Mouse (Mus musculus): ENCODE measurements around the gene Olfr813. TPM values are rescaled to one million over a fixed set of nuclear protein-coding genes. Genes with fewer than 3 reads are reported as not detected.
"Not testable (repeated sequence)": the region's sequence is repeated elsewhere in the genome, so short reads cannot be mapped to it uniquely, and the experiment has no call there.

Gene Olfr813
- not detected in 2 replicates for polyA plus RNA-seq (2016; fragmentation: Nextera tagmentation; extraction: Ambion mirVana)

- Histone ChIP-seq H3K36me3 (replicated peaks) (no peaks in the 10 kb centered on the region), H3K27me3 (no peaks in the 10 kb centered on the region), H3K9ac (no peak within 1 kb of the TSS), H3K27ac (no peak within 1 kb of the TSS), H3K4me2 (no peak within 1 kb of the TSS), H3K4me3 (replicated peaks) (no peak within 1 kb of the TSS), H3K9me3 (no peaks in the 10 kb centered on the region), H3K4me1 (no peaks in the 10 kb centered on the region)
- no peak for ATAC-seq (ENCODE audit: low FRiP score)
Measured at GRCm38 (mm10) chr10:129855067-129855466, at the start of gene Olfr813. Gene Olfr813 (plus strand): TSS chr10:129855367.

GRCm38 (mm10) chr10:129845994-129846393, 9.2 kb upstream of the Olfr813 start, which contains the start of gene Olfr812:
Gene Olfr812 (minus strand): TSS chr10:129846094.
- Histone ChIP-seq H3K9ac (no peak within 1 kb of the TSS), H3K4me1 (no peaks in the 10 kb centered on the region), H3K9me3 (no peaks in the 10 kb centered on the region), H3K36me3 (replicated peaks) (no peaks in the 10 kb centered on the region), H3K27me3 (no peaks in the 10 kb centered on the region), H3K4me3 (replicated peaks) (no peak within 1 kb of the TSS), H3K4me2 (no peak within 1 kb of the TSS), H3K27ac (no peak within 1 kb of the TSS)
- WGBS: 80% methylated on average over 1 of the region's 1 CpGs
- ATAC-seq (ENCODE audit: low FRiP score): no peak

- Histone ChIP-seq H3K4me2 (no peak overlapping the region), H3K4me1 (no peaks in the 10 kb centered on the region), H3K27ac (no peak overlapping the region), H3K9me3 (no peaks in the 10 kb centered on the region), H3K27me3 (no peaks in the 10 kb centered on the region), H3K36me3 (replicated peaks) (no peaks in the 10 kb centered on the region), H3K9ac (no peak overlapping the region), H3K4me3 (replicated peaks) (no peak overlapping the region)
- WGBS: 28% methylated on average over 1 of the region's 1 CpGs
- 0 out of 2 replicates have a peak, but pooled peaks have one; percentile 41 for ATAC-seq (ENCODE audit: low FRiP score)
Measured at GRCm38 (mm10) chr10:129847343-129847742, 7.8 kb upstream of the Olfr813 start.

GRCm38 (mm10) chr10:129879751-129880150, 24.6 kb downstream of the Olfr813 start, which contains the start of gene Olfr814:
Gene Olfr814 (minus strand): TSS chr10:129879851.
- not testable (repeated sequence) for H3K9ac ChIP-seq; H3K4me3 ChIP-seq (replicated peaks); H3K27me3 ChIP-seq; H3K9me3 ChIP-seq; H3K4me1 ChIP-seq; H3K27ac ChIP-seq; H3K36me3 ChIP-seq (replicated peaks); H3K4me2 ChIP-seq; ATAC-seq (ENCODE audit: low FRiP score)
- 70% methylated on average over 1 of the region's 1 CpGs for WGBS

- H3K4me1 ChIP-seq: not testable (repeated sequence)
Measured at GRCm38 (mm10) chr10:129885496-129885895, 30.3 kb downstream of the Olfr813 start.

GRCm38 (mm10) chr10:129885934-129886333, 30.8 kb downstream of the Olfr813 start:
- H3K4me3 ChIP-seq (replicated peaks): no peak overlapping the region
- H3K4me2 ChIP-seq: no peak overlapping the region
- no peaks in the 10 kb centered on the region for H3K9me3 ChIP-seq
- no peaks in the 10 kb centered on the region for H3K4me1 ChIP-seq
- ATAC-seq (ENCODE audit: low FRiP score): no peak
- 90% methylated on average over 7 of the region's 7 CpGs for WGBS
- no peaks in the 10 kb centered on the region for H3K27me3 ChIP-seq
- H3K9ac ChIP-seq: no peak overlapping the region
- no peak overlapping the region for H3K27ac ChIP-seq
- no peaks in the 10 kb centered on the region for H3K36me3 ChIP-seq (replicated peaks)

More at GRCm38 (mm10) chr10:129885496-129885895, 30.3 kb downstream of the Olfr813 start:
- H3K9ac ChIP-seq; ATAC-seq (ENCODE audit: low FRiP score); H3K4me2 ChIP-seq; H3K27ac ChIP-seq; H3K4me3 ChIP-seq (replicated peaks); H3K9me3 ChIP-seq; H3K36me3 ChIP-seq (replicated peaks); H3K27me3 ChIP-seq: not testable (repeated sequence)
- 82% methylated on average over 6 of the region's 6 CpGs for WGBS

- WGBS: 61% methylated on average over 1 of the region's 1 CpGs
- H3K27ac ChIP-seq: not testable (repeated sequence)
Measured at GRCm38 (mm10) chr10:129905767-129906166, 50.6 kb downstream of the Olfr813 start, which contains the start of gene Olfr815. Gene Olfr815 (minus strand): TSS chr10:129905867.

More at GRCm38 (mm10) chr10:129905767-129906166, 50.6 kb downstream of the Olfr813 start, which contains the start of gene Olfr815:
- H3K4me1 ChIP-seq; H3K36me3 ChIP-seq (replicated peaks); H3K4me3 ChIP-seq (replicated peaks); H3K4me2 ChIP-seq; H3K9ac ChIP-seq; H3K27me3 ChIP-seq; ATAC-seq (ENCODE audit: low FRiP score); H3K9me3 ChIP-seq: not testable (repeated sequence)

Other genes with a start within 250 kb of the Olfr813 start
- not detected in 2 replicates for gene Olfr796, start 242.8 kb upstream of the Olfr813 start, polyA plus RNA-seq (2016; fragmentation: Nextera tagmentation; extraction: Ambion mirVana)
- gene Olfr798, start 227.4 kb upstream of the Olfr813 start, polyA plus RNA-seq (2016; fragmentation: Nextera tagmentation; extraction: Ambion mirVana): not detected in 2 replicates
- not detected in 2 replicates for gene Olfr799, start 217.9 kb upstream of the Olfr813 start, polyA plus RNA-seq (2016; fragmentation: Nextera tagmentation; extraction: Ambion mirVana)
- not detected in 2 replicates for gene Olfr800, start 197.7 kb upstream of the Olfr813 start, polyA plus RNA-seq (2016; fragmentation: Nextera tagmentation; extraction: Ambion mirVana)
- gene Olfr801, start 181.5 kb upstream of the Olfr813 start, polyA plus RNA-seq (2016; fragmentation: Nextera tagmentation; extraction: Ambion mirVana): not detected in 2 replicates
- 0.04 TPM in 1 of 2 replicates, not detected in the other for gene Olfr802, start 167.2 kb upstream of the Olfr813 start, polyA plus RNA-seq (2016; fragmentation: Nextera tagmentation; extraction: Ambion mirVana)
- gene Olfr803, start 161.1 kb upstream of the Olfr813 start, polyA plus RNA-seq (2016; fragmentation: Nextera tagmentation; extraction: Ambion mirVana): not detected in 2 replicates
- not detected in 2 replicates for gene Olfr804, start 152.2 kb upstream of the Olfr813 start, polyA plus RNA-seq (2016; fragmentation: Nextera tagmentation; extraction: Ambion mirVana)
- not detected in 2 replicates for gene Olfr805, start 126.0 kb upstream of the Olfr813 start, polyA plus RNA-seq (2016; fragmentation: Nextera tagmentation; extraction: Ambion mirVana)
- not detected in 2 replicates for gene Olfr806, start 113.4 kb upstream of the Olfr813 start, polyA plus RNA-seq (2016; fragmentation: Nextera tagmentation; extraction: Ambion mirVana)
- gene Olfr807, start 97.6 kb upstream of the Olfr813 start, polyA plus RNA-seq (2016; fragmentation: Nextera tagmentation; extraction: Ambion mirVana): not detected in 2 replicates
- gene Olfr808, start 89.9 kb upstream of the Olfr813 start, polyA plus RNA-seq (2016; fragmentation: Nextera tagmentation; extraction: Ambion mirVana): 0.06 TPM in 1 of 2 replicates, not detected in the other
- gene Olfr809, start 80.7 kb upstream of the Olfr813 start, polyA plus RNA-seq (2016; fragmentation: Nextera tagmentation; extraction: Ambion mirVana): not detected in 2 replicates
- not detected in 2 replicates for gene Olfr810, start 60.5 kb upstream of the Olfr813 start, polyA plus RNA-seq (2016; fragmentation: Nextera tagmentation; extraction: Ambion mirVana)
- not detected in 2 replicates for gene Olfr811, start 51.0 kb upstream of the Olfr813 start, polyA plus RNA-seq (2016; fragmentation: Nextera tagmentation; extraction: Ambion mirVana)
- not detected in 2 replicates for gene Olfr812, start 9.3 kb upstream of the Olfr813 start, polyA plus RNA-seq (2016; fragmentation: Nextera tagmentation; extraction: Ambion mirVana)
- gene Olfr814, start 24.5 kb downstream of the Olfr813 start, polyA plus RNA-seq (2016; fragmentation: Nextera tagmentation; extraction: Ambion mirVana): not detected in 2 replicates
- not detected in 2 replicates for gene Olfr815, start 50.5 kb downstream of the Olfr813 start, polyA plus RNA-seq (2016; fragmentation: Nextera tagmentation; extraction: Ambion mirVana)
- gene Olfr816, start 60.2 kb downstream of the Olfr813 start, polyA plus RNA-seq (2016; fragmentation: Nextera tagmentation; extraction: Ambion mirVana): not detected in 2 replicates
- not detected in 2 replicates for gene Olfr818, start 93.7 kb downstream of the Olfr813 start, polyA plus RNA-seq (2016; fragmentation: Nextera tagmentation; extraction: Ambion mirVana)
- not detected in 2 replicates for gene Olfr819, start 111.9 kb downstream of the Olfr813 start, polyA plus RNA-seq (2016; fragmentation: Nextera tagmentation; extraction: Ambion mirVana)
- gene Olfr247, start 120.8 kb downstream of the Olfr813 start, polyA plus RNA-seq (2016; fragmentation: Nextera tagmentation; extraction: Ambion mirVana): not detected in 2 replicates
- not detected in 2 replicates for gene Gm10310, start 129.7 kb downstream of the Olfr813 start, polyA plus RNA-seq (2016; fragmentation: Nextera tagmentation; extraction: Ambion mirVana)
- not detected in 2 replicates for gene Olfr820, start 157.3 kb downstream of the Olfr813 start, polyA plus RNA-seq (2016; fragmentation: Nextera tagmentation; extraction: Ambion mirVana)
- gene Olfr821, start 175.0 kb downstream of the Olfr813 start, polyA plus RNA-seq (2016; fragmentation: Nextera tagmentation; extraction: Ambion mirVana): not detected in 2 replicates
- not detected in 2 replicates for gene Olfr822, start 215.8 kb downstream of the Olfr813 start, polyA plus RNA-seq (2016; fragmentation: Nextera tagmentation; extraction: Ambion mirVana)

Measured in forebrain, embryonic 12.5 days (tissue).